Mouse (Mus musculus): ENCODE data around the gene Kank3. TPM values are rescaled to one million over a fixed set of nuclear protein-coding genes. Genes with fewer than 3 reads are reported as not detected.

Kank3 gene
- 52.1 and 59.5 TPM in 2 replicates for polyA plus RNA-seq (2012; rRNA removed)

DNA sequence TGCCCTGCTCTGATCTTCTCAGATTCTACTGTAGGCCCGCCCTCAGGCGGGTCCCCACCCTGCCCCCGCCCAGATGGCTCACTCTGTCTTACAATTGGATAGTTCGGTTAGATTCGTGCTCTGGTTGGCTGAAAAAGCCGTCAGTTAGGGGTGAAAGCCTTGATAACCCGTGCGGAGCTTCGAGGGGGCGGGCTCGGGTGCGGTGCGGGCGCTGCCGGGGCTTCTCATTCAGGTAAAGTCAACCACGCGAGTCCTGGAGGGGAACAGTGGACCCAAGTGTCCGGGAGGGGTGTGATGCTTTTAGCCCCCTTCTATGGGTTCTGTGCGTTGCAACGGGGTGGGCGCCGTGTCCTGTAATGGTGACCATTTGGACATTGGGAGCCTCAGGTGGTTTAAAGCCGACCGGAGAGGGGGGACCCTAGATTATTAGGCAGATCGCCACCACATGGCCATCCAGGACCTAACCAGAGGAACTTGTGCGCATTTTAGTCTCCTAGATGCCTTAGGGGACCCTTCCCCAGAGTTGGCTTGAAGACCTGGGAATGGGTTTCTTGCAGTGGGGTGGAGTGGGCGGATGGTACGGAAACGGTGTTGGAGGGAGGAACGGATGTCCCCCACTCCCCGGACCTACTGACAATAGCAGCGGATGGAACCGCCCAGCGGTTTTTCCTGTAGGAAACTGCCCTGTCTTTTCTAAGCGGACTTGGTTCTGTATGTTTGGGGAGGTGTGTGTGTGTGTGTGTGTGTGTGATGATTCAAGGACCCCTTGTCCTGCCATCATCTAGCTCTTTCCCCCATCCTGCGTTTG lies at the start of gene Kank3:
Gene Kank3, plus strand, starts transcription at position 186 of the 808 bp plus-strand sequence.
- peak; percentile 84 to 85 for DNase-seq
- TF ChIP-seq POLR2A (IDR thresholded peaks at IDR 0.05; ENCODE audit: borderline replicate concordance, insufficient read depth, low read length) (no peak), CTCF (IDR thresholded peaks at IDR 0.05; ENCODE audit: borderline replicate concordance, insufficient read depth, low read depth, low read length) (no peak)
- WGBS: 3% methylated on average over 36 of the region's 36 CpGs
- Histone ChIP-seq H3K4me1 (ENCODE audit: control insufficient read depth, insufficient read depth, low read length) (no peaks in the 10 kb centered on the region), H3K4me3 (replicated peaks; ENCODE audit: insufficient read depth, low read depth, low read length) (peak within 1 kb of the TSS; percentile 75), H3K27ac (ENCODE audit: insufficient read depth, low read length) (no peak within 1 kb of the TSS), H3K27me3 (ENCODE audit: control insufficient read depth, insufficient read depth, low read length) (no peaks in the 10 kb centered on the region; the same call in 1 of the 2 replicates)

DNA sequence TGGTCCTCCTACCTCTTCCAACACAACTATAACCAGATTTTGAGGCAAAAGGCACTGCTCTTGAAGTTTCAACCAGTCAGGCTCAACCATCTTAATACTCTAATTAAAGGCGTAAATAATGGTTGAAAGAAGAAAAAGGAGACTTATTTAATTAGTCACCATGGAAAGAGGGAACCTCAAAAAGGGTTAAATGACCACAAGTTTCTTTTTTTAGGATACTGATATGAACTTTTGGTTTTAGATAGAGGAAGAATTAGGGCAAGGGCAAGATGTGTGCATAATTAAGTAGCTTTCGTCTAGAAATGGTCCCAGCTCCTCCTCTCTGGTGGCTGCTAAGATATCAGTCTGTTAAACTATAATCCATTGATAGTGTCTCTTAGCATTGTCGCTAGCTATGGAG lies 43.9 kb upstream of the Kank3 start:
- H3K4me1 ChIP-seq (ENCODE audit: control insufficient read depth, insufficient read depth, low read length): no peaks in the 10 kb centered on the region
- no peak for TF ChIP-seq POLR2A (IDR thresholded peaks at IDR 0.05; ENCODE audit: borderline replicate concordance, insufficient read depth, low read length)
- TF ChIP-seq CTCF (IDR thresholded peaks at IDR 0.05; ENCODE audit: borderline replicate concordance, insufficient read depth, low read depth, low read length): no peak

GRCm38 (mm10) chr17:33771617-33772016 lies 38.7 kb upstream of the Kank3 start:
- no peak for DNase-seq
- no peaks in the 10 kb centered on the region for H3K4me1 ChIP-seq (ENCODE audit: control insufficient read depth, insufficient read depth, low read length)
- no peaks in the 10 kb centered on the region for H3K27me3 ChIP-seq (ENCODE audit: control insufficient read depth, insufficient read depth, low read length)
- WGBS: 88% methylated on average over 4 of the region's 4 CpGs
- no peak for TF ChIP-seq CTCF (IDR thresholded peaks at IDR 0.05; ENCODE audit: borderline replicate concordance, insufficient read depth, low read depth, low read length)
- no peak for TF ChIP-seq POLR2A (IDR thresholded peaks at IDR 0.05; ENCODE audit: borderline replicate concordance, insufficient read depth, low read length)
- no peak overlapping the region for H3K4me3 ChIP-seq (replicated peaks; ENCODE audit: insufficient read depth, low read depth, low read length)
- H3K27ac ChIP-seq (ENCODE audit: insufficient read depth, low read length): no peak overlapping the region

More for the DNA sequence above, 43.9 kb upstream of the Kank3 start:
- WGBS: 77% methylated on average over 3 of the region's 3 CpGs
- Histone ChIP-seq H3K27me3 (ENCODE audit: control insufficient read depth, insufficient read depth, low read length) (no peaks in the 10 kb centered on the region), H3K4me3 (replicated peaks; ENCODE audit: insufficient read depth, low read depth, low read length) (no peak overlapping the region), H3K27ac (ENCODE audit: insufficient read depth, low read length) (no peak overlapping the region)
- no peak for DNase-seq

DNA sequence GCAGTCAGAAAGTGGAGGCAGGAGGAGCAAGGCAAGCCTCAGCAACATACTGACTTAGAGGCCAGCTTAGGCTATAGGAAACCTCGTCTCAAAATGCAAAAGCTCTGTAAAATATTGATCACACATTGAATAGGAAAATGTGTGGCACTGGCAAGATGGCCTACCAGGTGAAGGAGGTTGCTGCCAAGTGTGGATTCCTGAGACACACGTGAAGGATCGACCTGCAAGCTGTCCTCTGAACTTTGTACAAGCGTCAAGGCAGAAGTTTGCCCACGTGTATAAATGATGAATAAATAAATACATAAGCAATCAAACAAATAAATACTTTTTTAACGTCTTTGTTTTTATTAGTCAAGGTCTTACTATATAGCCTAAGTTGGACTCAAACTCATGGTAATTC lies 36.9 kb upstream of the Kank3 start:
- Histone ChIP-seq H3K27me3 (ENCODE audit: control insufficient read depth, insufficient read depth, low read length) (no peaks in the 10 kb centered on the region), H3K4me1 (ENCODE audit: control insufficient read depth, insufficient read depth, low read length) (no peaks in the 10 kb centered on the region), H3K27ac (ENCODE audit: insufficient read depth, low read length) (no peak overlapping the region), H3K4me3 (replicated peaks; ENCODE audit: insufficient read depth, low read depth, low read length) (no peak overlapping the region)
- TF ChIP-seq POLR2A (IDR thresholded peaks at IDR 0.05; ENCODE audit: borderline replicate concordance, insufficient read depth, low read length) (no peak), CTCF (IDR thresholded peaks at IDR 0.05; ENCODE audit: borderline replicate concordance, insufficient read depth, low read depth, low read length) (no peak)
- WGBS: 79% methylated on average over 6 of the region's 6 CpGs
- DNase-seq: no peak

- no peak for DNase-seq
- no peaks in the 10 kb centered on the region for H3K4me1 ChIP-seq (ENCODE audit: control insufficient read depth, insufficient read depth, low read length)
- WGBS: 90% methylated on average over 6 of the region's 6 CpGs
- no peak overlapping the region for H3K27ac ChIP-seq (ENCODE audit: insufficient read depth, low read length)
- H3K27me3 ChIP-seq (ENCODE audit: control insufficient read depth, insufficient read depth, low read length): no peaks in the 10 kb centered on the region
- no peak for TF ChIP-seq POLR2A (IDR thresholded peaks at IDR 0.05; ENCODE audit: borderline replicate concordance, insufficient read depth, low read length)
- TF ChIP-seq CTCF (IDR thresholded peaks at IDR 0.05; ENCODE audit: borderline replicate concordance, insufficient read depth, low read depth, low read length): no peak
- H3K4me3 ChIP-seq (replicated peaks; ENCODE audit: insufficient read depth, low read depth, low read length): no peak overlapping the region
Measured at GRCm38 (mm10) chr17:33773871-33774572, 36.3 kb upstream of the Kank3 start.

DNA sequence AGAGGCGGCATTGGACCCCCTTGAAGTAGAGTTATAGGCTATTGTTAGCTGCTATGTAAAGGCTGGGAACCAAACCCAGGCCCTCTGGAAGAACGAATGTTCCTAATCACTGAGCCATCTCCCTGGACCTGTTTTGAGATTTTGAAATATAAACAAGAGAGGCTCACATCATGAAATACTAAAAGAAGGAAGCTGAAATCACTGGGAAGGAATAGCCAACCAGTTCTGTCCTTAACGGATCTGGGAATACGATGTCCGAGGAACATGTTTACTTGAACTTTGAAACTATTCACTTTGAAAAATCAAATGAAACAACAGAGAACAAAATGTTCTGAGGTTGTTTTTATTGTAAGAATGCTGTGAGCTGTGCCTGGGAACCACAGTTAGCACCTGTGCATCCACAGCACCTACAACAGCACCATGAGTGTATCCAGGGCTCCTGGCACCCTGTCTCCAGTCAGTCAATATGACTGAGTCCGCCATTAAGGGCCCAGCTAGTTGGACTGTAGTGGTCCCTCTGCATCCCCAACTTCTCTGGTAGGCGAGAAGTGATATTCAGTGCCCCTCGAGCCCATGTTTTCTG lies 35.7 kb upstream of the Kank3 start:
- Histone ChIP-seq H3K27ac (ENCODE audit: insufficient read depth, low read length) (no peak overlapping the region), H3K4me1 (ENCODE audit: control insufficient read depth, insufficient read depth, low read length) (no peaks in the 10 kb centered on the region), H3K27me3 (ENCODE audit: control insufficient read depth, insufficient read depth, low read length) (no peaks in the 10 kb centered on the region), H3K4me3 (replicated peaks; ENCODE audit: insufficient read depth, low read depth, low read length) (no peak overlapping the region)
- 84% methylated on average over 8 of the region's 8 CpGs for WGBS
- DNase-seq: no peak
- no peak for TF ChIP-seq CTCF (IDR thresholded peaks at IDR 0.05; ENCODE audit: borderline replicate concordance, insufficient read depth, low read depth, low read length)
- no peak for TF ChIP-seq POLR2A (IDR thresholded peaks at IDR 0.05; ENCODE audit: borderline replicate concordance, insufficient read depth, low read length)

DNA sequence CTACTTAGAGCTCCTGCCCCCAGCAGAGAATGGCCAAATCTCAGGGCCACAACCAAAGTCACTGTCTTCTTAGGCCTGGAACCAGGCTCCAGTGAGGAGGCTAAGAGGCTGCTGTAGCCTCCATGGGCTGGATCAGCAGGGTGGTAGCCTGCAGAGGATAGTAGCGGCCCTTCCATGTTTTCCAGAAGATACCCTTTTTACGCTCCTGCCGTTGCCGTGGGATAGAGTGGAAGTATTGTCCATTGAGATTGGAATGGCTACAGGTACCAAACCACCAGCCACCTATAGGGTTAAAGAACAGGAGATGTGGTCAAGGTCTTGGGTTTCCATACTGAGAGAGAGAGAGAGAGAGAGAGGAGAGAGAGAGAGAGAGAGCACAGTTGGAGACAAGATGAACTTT lies 35.0 kb upstream of the Kank3 start:
- Histone ChIP-seq H3K4me3 (replicated peaks; ENCODE audit: insufficient read depth, low read depth, low read length) (no peak overlapping the region), H3K27ac (ENCODE audit: insufficient read depth, low read length) (no peak overlapping the region), H3K4me1 (ENCODE audit: control insufficient read depth, insufficient read depth, low read length) (no peaks in the 10 kb centered on the region), H3K27me3 (ENCODE audit: control insufficient read depth, insufficient read depth, low read length) (no peaks in the 10 kb centered on the region)
- TF ChIP-seq POLR2A (IDR thresholded peaks at IDR 0.05; ENCODE audit: borderline replicate concordance, insufficient read depth, low read length): no peak
- no peak for TF ChIP-seq CTCF (IDR thresholded peaks at IDR 0.05; ENCODE audit: borderline replicate concordance, insufficient read depth, low read depth, low read length)
- DNase-seq: no peak
- 93% methylated on average over 4 of the region's 4 CpGs for WGBS
